Mouse (Mus musculus) midbrain, embryonic 11.5 days (tissue): ENCODE measurements around the gene Gm6020. TPM values are rescaled to one million over a fixed set of nuclear protein-coding genes. Genes with fewer than 3 reads are reported as not detected.
A peak's percentile ranks its signal among the peaks of the same experiment; 100 is the strongest.
"Not testable (repeated sequence)": the region's sequence is repeated elsewhere in the genome, so short reads cannot be mapped to it uniquely, and the experiment has no call there.

Experiments used
- ATAC-seq: fragments of 200-750 bp; cut with Nextera tagmentation; 2 replicates; pipeline ENCODE4 v1.8.0; 2017; ENCODE audit warnings: moderate TSS enrichment, moderate library complexity; ENCODE audit not compliant: low FRiP score
- DNase-seq: peaks from one replicate; pipeline ENCODE4 v3.0.0; 2015; ENCODE audit warnings: low spot score; ENCODE audit errors: missing footprints
- H3K27ac ChIP-seq: fragments of 300-500 bp; sonication (generic); 2 replicates; pipeline ENCODE4 v1.5.1; 2014; ENCODE audit warnings: low read depth, low read length
- H3K27me3 ChIP-seq: fragments of 300-500 bp; sonication (generic); 2 replicates; pipeline ENCODE4 v1.6.1; 2014; ENCODE audit warnings: mild to moderate bottlenecking, low read length, moderate library complexity, mixed read lengths; ENCODE audit not compliant: control insufficient read depth, insufficient read depth
- H3K36me3 ChIP-seq: fragments of 300-500 bp; sonication (generic); 2 replicates; pipeline ENCODE4 v1.6.1; 2014; ENCODE audit warnings: mild to moderate bottlenecking, low read length, moderate library complexity, mixed read lengths; ENCODE audit not compliant: control insufficient read depth, insufficient read depth
- H3K4me1 ChIP-seq: fragments of 300-500 bp; sonication (generic); 2 replicates; pipeline ENCODE4 v1.6.1; 2014; ENCODE audit warnings: low read length; ENCODE audit not compliant: control insufficient read depth, insufficient read depth
- H3K4me2 ChIP-seq: fragments of 300-500 bp; sonication (generic); 2 replicates; pipeline ENCODE4 v1.6.1; 2014; ENCODE audit warnings: mild to moderate bottlenecking, moderate library complexity
- H3K4me3 ChIP-seq: fragments of 300-500 bp; sonication (generic); 2 replicates; pipeline ENCODE4 v1.5.1; 2014; ENCODE audit warnings: low read depth, low read length
- H3K9ac ChIP-seq: fragments of 300-500 bp; sonication (generic); 2 replicates; pipeline ENCODE4 v1.6.1; 2014; ENCODE audit warnings: low read length
- H3K9me3 ChIP-seq: fragments of 300-500 bp; sonication (generic); 2 replicates; pipeline ENCODE4 v1.6.1; 2016; ENCODE audit warnings: low read length; ENCODE audit not compliant: control insufficient read depth
- WGBS: fragments of 180-500 bp; shearing (Covaris S2); extraction: QIAGEN DNeasy Blood & Tissue Kit; methylation state at CpG from one replicate; pipeline ENCODE4 v1.1.7; 2014; 5-methylcytosine and 5-hydroxymethylcytosine counted together
- polyA plus RNA-seq: library from polyadenylated mRNA; unstranded; fragments of >200 nt; fragmentation: Nextera tagmentation; extraction: Ambion mirVana; gene quantifications from 2 replicates; pipeline ENCODE4 v1.2.1, GENCODE M21; 2014

Gene Gm6020
- polyA plus RNA-seq, 1 experiment from 2014 or later = not detected

DNA sequence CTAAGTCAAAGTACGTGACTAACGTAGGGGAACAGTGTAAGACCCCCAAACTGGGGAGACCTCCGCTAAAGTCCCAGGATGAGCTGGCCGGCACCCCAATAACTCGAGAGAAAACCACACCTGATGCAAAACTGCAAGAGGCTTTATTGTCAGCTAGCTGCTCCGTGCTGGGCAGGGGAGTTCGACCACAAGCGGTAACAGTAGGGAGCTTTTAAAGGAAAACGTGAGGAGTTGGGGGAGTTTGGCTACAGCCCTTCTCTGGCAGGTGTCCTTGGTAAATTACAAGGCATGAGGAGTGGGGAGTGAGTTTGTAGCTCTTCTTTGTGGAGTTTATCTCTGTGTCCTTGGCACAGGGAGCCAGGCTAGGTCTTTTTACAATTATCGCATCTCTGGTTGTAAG lies 16.1 kb downstream of the Gm6020 start:
- WGBS = 22% methylated on average over 10 of the region's 10 CpGs
- no peak overlapping the region for H3K27ac ChIP-seq
- ATAC-seq = no peak
- no peak overlapping the region for H3K9ac ChIP-seq
- H3K4me2 ChIP-seq = no peak overlapping the region
- no peaks in the 10 kb centered on the region for H3K27me3 ChIP-seq
- no peaks in the 10 kb centered on the region for H3K4me1 ChIP-seq
- DNase-seq = peak; percentile 92
- no peak overlapping the region for H3K4me3 ChIP-seq
- no peaks in the 10 kb centered on the region for H3K9me3 ChIP-seq
- H3K36me3 ChIP-seq = no peaks in the 10 kb centered on the region

GRCm38 (mm10) chr19:61207506-61207905 lies 23.8 kb downstream of the Gm6020 start:
- not testable (repeated sequence) for H3K4me1 ChIP-seq, H3K27me3 ChIP-seq, H3K9me3 ChIP-seq, ATAC-seq, H3K9ac ChIP-seq, H3K36me3 ChIP-seq, H3K4me3 ChIP-seq, DNase-seq, H3K4me2 ChIP-seq, H3K27ac ChIP-seq
- WGBS = 86% methylated on average over 6 of the region's 6 CpGs

DNA sequence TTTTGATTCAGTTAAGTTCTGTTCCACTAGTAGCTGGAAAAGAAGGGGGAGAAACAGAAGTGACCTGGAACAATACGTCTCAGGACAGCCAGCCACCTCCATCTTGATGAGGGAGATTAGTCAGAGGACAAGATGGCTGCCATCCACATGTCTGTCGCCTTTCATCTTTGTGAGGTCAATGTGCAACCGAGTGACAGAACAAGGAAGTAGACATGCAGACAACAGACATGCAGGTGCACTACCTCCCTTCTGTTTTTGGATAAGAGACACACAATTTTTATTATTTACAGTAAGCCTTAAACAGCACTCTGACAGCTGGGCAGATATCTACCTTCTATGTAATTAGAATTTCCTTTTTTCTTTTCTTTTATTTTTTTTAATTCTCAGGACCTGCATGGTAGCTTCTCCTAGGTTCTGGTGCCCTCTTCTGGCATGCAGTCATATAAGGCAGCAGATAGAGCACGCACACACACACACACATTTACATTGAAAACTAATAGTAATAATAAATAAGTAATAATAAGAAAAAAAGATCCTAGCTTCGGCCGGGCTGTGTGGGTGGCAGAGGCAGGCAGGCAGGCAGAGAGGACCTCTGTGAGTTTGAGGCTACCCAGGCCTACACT lies 40.1 kb downstream of the Gm6020 start:
- H3K36me3 ChIP-seq = no peaks in the 10 kb centered on the region
- DNase-seq (no peak), ATAC-seq (no peak)
- no peak overlapping the region for H3K27ac ChIP-seq
- H3K4me1 ChIP-seq = no peaks in the 10 kb centered on the region; the same call in 1 of the 2 replicates
- H3K27me3 ChIP-seq = no peaks in the 10 kb centered on the region
- no peak overlapping the region for H3K4me3 ChIP-seq
- WGBS = 91% methylated on average over 6 of the region's 6 CpGs
- H3K9me3 ChIP-seq = no peaks in the 10 kb centered on the region; the same call in 1 of the 2 replicates
- H3K4me2 ChIP-seq = no peak overlapping the region
- no peak overlapping the region for H3K9ac ChIP-seq

DNA sequence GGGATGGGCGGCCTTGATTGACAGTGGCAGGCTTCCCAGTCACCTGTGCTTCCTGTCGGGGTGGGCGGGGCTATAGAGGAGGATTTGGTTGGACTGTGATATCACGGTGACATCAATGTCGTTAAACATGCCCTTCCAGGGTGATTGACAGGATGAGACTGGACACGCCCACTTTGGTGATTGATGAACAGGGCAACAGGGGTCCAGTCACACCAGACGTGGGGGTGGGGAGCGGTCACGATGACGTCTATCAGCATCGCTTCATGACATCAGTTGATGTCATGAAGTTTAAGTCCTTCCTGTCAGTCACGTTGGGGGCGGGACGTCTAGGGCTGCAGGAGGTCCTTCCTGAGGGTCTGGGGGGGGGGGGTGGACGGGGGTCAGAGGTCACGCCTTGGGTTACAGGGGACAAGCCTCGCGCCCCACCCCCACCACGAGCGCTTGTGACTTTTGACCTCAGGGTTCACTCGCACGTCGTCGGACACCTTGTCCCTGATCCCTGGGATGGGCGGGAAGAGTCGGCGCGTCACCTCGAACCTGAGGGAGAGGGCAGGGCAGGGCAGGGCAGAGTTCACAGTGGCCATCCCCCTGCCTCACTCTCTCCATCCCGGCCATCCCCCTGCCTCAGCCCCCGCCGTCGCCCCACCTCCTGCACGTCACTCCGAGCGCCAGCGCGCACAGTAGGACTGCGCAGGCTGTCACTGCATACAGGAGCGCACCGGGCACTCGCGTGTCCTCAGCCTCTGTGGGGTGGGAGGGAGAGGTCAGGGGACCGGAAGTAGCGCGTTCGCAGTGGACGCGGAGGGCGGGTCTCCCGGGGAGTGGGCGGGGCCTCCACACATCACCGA lies 41.2 kb downstream of the Gm6020 start:
- Histone ChIP-seq H3K9ac (peak overlapping the region; percentile 24; the same call in 1 of the 2 replicates), H3K4me3 (peak overlapping the region; percentile 56), H3K36me3 (no peaks in the 10 kb centered on the region), H3K4me1 (no peaks in the 10 kb centered on the region; the same call in 1 of the 2 replicates), H3K4me2 (peak overlapping the region; percentile 50), H3K27me3 (no peaks in the 10 kb centered on the region), H3K9me3 (no peaks in the 10 kb centered on the region; the same call in 1 of the 2 replicates), H3K27ac (no peak overlapping the region)
- 33% methylated on average over 46 of the region's 53 CpGs for WGBS
- ATAC-seq (peak; percentile 45), DNase-seq (peak; percentile 86)

- no peaks in the 10 kb centered on the region; the same call in 1 of the 2 replicates for H3K4me1 ChIP-seq
- 7% methylated on average over 69 of the region's 70 CpGs for WGBS
- ATAC-seq = peak; percentile 61
- no peaks in the 10 kb centered on the region; the same call in 1 of the 2 replicates for H3K9me3 ChIP-seq
- H3K4me2 ChIP-seq = peak overlapping the region; percentile 50
- no peaks in the 10 kb centered on the region for H3K36me3 ChIP-seq
- no peaks in the 10 kb centered on the region for H3K27me3 ChIP-seq
- peak overlapping the region; percentile 16; the same call in 1 of the 2 replicates for H3K9ac ChIP-seq
- peak; percentile 99 for DNase-seq
- H3K27ac ChIP-seq = no peak overlapping the region
- H3K4me3 ChIP-seq = peak overlapping the region; percentile 56
Measured at GRCm38 (mm10) chr19:61225526-61226400, 42.1 kb downstream of the Gm6020 start.

DNA sequence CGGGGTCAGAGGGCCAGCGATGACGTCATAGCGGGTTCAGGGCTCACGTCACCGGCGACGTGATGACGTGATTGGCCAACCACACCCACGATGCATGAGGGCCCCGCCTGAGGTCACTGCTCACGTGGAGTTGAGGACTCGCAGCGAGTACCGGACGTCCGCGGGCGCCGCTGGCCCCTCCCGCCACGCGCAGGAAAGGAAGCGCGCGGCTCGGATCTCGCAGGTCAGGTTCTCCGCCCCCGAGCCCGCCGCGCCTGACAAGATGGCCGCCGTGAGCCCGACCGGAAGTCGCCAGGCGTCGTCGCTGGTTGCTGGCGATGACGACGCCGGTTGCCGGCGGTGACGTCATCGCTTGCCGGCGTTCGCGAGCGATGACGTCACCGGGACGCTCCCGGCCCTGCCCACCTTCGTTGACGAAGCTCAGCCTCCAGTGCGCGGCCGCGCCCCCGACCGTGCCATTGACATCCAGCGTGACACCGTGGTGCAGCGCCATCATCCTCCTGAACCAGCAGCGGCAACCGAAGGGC lies 42.8 kb downstream of the Gm6020 start:
- H3K4me2 ChIP-seq = peak overlapping the region; percentile 50
- H3K27me3 ChIP-seq = no peaks in the 10 kb centered on the region
- no peaks in the 10 kb centered on the region for H3K36me3 ChIP-seq
- peak overlapping the region; percentile 36 for H3K27ac ChIP-seq
- no peaks in the 10 kb centered on the region; the same call in 1 of the 2 replicates for H3K4me1 ChIP-seq
- peak; percentile 14 for ATAC-seq
- H3K9me3 ChIP-seq = no peaks in the 10 kb centered on the region; the same call in 1 of the 2 replicates
- peak; percentile 97 for DNase-seq
- H3K9ac ChIP-seq = peak overlapping the region; percentile 38
- 5% methylated on average over 71 of the region's 71 CpGs for WGBS
- peak overlapping the region; percentile 56 for H3K4me3 ChIP-seq

DNA sequence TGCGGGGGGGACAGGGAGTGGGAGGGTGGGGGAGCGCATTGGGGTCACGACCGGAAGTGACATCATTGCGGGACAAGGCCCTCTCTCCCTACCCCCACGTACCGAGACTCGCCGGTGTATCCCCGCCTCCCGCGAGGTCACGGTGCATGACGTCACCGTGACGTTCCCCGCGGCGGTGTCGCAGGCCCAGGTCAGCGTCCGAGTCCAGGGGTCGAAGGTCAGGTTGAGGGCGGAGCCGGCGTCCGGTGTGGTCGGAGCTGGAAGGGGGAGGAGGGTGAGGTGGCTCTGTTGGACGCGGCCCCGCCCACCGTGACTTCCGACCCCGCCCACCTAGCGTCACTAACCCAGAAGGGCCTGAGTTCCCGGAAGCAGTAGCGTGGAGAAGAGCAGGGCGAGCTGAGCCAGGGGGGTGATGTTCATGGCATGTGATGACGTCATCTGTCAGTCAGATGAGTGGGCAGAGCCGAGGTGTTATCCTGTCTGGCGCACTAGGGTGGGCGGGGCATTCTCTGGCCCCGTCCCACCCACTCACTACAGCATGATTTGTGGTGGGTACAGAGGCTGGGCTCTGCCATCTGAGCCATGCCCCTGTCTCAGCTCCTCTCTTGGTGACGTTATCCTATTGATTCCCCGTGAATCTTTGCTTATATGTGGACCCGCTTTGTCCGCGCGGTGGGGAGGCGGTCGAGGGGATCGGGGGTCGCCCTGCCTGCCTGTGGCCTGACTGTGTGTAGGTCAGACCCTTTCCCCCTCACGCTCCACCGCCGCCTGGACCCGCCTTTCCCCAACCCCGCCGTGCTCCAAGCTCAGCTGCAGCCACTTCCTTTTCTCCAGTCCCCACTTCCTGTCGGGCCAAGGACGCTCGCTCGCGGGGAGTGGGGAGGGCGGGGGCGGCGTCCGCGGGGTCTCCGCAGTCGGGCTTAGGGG lies 43.5 kb downstream of the Gm6020 start:
- peak; percentile 99 for DNase-seq
- peak; percentile 88 for ATAC-seq
- H3K4me2 ChIP-seq = peak overlapping the region; percentile 50
- no peaks in the 10 kb centered on the region for H3K36me3 ChIP-seq
- no peaks in the 10 kb centered on the region; the same call in 1 of the 2 replicates for H3K4me1 ChIP-seq
- WGBS = 4% methylated on average over 71 of the region's 71 CpGs
- H3K9ac ChIP-seq = peak overlapping the region; percentile 44
- peak overlapping the region; percentile 54 for H3K27ac ChIP-seq
- no peaks in the 10 kb centered on the region; the same call in 1 of the 2 replicates for H3K9me3 ChIP-seq
- no peaks in the 10 kb centered on the region for H3K27me3 ChIP-seq
- H3K4me3 ChIP-seq = peak overlapping the region; percentile 56
